Mouse (Mus musculus): ENCODE results near the gene 4930564D02Rik. TPM values are rescaled to one million over a fixed set of nuclear protein-coding genes. Genes with fewer than 3 reads are reported as not detected.
A peak's percentile ranks its signal among the peaks of the same experiment; 100 is the strongest.

The 4930564D02Rik gene
- total RNA-seq (2021): not detected
- long read RNA-seq, experiment 1: 0 reads
- long read RNA-seq, experiment 2: 0 reads

DNA sequence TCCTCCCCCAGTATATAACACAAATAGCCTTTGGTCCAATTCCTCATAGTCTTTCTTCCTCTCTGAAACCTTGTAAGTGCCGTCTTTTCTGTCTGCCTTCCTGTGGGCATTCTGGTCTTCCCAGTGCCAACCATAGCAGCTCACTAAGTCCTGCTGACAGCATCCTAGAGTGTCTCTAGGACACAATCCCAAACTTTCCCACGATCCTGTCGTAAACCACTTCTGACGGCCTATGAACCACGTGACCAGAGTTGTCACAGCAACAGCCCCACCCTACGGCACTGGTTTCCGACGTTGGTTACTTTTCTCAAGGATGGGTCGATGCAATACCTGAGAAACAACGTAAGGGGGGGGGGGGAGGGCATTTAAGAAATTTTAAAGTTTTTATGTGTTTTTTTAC, at the start of gene 4930564D02Rik:
4930564D02Rik (plus strand) TSS at position 301 of the 400 bp plus-strand sequence.
- DNase-seq: no peak

DNA sequence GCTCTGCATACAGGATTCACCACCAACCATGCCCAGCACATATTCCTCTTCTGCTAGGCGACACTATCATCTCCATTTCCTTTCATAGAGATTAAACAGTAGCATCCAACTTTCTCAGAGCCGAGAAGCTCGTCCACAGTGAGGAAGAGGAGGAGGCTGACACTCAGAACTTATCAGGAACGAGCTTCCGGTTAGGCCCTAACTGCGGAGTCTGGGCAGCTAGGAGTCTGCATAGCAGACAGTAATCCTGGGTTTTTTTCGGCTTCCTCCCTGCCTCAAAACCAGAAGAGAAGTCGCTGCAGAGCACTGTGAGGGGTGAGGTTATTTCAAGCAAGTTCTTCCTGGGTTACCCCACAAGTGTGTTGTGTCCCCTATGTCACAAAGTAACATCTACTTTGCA, 49.3 kb upstream of the 4930564D02Rik start:
- DNase-seq: peak in 1 of 2 experiments; percentile 52

DNA sequence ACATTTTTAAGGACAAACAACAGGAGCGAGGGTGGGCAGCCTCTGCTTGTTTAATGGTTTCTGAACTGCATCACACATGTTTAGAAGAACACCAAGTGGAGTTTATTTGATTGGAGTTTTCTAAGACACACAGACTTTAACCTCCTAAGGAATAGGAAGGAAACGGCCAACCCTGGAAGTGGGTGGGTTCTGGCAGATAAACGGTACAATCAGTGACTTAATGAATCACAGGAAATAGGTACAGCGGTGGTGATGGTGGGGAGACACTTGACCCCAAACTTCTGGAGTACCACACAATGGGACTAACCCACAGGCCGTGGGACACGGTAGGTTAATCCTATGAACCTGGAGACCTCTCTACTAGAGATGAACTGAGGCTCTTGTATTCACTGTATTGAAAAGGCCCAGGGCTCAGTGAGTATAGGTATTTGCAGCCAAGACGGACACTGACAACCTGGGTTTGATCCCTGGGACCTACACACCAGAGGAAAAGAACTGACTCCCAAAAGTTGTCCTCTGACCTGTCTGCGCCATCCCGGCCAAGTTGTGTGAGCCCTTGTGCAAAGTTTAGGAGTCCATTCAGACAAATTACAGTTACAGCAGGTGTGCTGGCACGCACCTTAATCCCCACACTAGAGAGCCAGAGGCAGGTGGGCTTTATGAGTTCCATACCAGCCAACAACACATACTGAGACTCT, 48.4 kb upstream of the 4930564D02Rik start:
- DNase-seq: peak in 1 of 2 experiments; percentile 79

DNA sequence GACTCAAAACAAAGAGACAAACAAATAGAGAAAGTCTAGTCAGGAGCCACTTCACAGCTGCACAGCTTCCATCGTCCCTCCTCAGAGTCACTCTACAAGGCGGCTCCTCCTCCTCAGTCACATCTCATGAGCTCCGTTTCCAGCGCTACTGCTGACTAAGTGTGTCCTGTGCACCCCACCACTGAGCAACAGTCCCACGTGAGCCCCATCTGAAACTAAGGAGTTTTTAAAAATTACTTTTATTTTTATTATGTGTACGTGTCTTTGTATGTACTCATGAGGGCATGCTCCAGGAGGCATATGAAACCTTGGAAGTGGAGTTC, 47.9 kb upstream of the 4930564D02Rik start:
- peak in 1 of 2 experiments; percentile 49 for DNase-seq

DNA sequence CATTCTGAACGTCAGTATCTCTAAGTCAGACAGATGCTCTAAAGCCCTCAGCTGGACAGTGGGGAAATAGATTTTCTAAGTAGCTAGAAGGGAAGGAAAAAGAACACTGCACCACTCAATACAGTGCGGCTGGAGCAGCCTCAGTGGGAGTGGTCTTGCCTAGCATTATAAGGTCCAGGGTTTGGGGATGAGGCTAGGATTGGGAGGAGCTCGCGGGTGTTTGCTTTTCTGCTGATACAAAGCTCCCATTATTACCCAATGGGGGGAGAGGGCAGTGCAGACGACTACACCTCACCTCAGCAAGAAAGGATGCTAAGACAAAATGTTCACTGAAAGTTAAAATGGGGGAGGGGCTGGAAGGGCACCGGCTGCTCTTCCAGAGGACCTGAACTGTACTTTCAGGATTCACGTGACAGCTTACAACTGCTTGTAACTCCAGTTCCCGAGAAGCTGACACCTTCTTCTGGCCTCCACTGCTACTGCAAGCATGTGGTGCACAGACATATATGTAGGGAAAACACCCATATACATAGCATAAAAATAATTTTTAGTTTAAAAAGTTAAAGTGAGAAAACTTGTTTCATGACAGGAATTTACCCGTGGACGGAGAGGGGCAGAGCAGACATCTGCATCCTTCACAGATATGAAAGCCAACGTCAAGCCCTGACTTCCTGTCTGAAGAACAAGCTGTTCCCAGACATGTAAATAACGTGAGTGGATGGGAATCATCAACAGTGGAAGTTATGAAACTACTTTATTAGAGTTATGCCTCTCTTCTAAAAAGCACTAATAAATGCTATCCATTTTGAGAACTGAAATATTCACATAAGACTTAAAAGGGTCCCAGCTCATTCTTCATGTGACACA, 46.6 kb upstream of the 4930564D02Rik start:
- peak; percentile 72 to 89 for DNase-seq

DNA sequence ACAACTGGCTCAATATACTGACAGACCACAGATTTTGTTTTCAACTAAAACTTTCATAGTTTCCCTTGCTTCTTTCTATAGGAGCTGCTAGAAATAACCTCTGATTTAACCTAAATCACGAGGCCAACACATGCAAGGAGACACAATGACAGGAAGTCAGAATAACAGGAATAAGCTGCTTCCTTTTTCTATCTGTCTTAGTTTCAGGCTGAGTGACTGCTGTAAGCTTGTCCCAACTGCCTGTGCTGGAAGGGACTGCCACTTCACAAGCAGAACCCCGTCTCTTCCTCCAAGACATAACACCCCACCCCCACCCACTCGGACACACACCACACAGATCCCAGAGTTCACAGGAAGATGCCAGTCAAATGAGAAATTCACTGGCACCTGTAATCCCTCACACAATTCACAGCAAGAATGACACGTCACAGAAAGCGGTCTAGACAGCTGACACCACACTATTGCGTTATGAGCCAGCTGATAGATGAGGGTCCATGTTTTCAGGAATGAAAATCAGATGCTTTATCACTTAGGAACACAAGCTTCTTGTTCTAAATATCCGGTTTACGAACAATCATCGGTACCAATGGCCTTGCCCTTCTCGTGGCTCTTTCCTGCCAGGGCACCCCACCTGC, 43.2 kb upstream of the 4930564D02Rik start:
- DNase-seq: peak in 1 of 2 experiments; percentile 52

DNA sequence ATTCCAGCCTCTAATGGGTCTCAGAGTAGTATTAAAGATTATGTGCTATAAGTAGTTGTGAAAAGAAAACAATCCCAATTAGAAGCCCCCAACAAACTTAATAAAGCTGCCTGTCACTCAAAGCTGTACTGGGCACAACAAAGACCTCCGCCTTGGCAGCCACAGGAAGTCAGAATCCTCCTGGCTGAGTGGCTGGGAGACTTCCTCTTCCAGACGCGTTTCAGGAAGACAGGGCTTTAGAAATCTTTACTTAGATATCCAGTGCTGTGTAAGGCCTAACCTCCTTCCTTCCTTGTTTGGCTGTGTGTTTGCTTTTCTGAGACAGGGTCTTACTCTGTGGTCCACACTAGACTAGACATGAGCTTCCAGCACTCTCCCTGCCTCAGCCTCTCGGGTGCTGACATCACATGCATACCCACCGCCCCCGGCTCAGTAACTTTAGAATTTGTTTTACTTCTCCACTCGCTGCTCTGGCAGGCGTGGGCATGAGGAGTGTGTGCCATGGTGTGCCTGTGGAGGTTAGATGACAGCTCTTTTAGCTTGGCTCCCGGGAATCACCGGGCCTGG, 30.3 kb upstream of the 4930564D02Rik start:
- peak in 1 of 2 experiments; percentile 70 for DNase-seq

DNA sequence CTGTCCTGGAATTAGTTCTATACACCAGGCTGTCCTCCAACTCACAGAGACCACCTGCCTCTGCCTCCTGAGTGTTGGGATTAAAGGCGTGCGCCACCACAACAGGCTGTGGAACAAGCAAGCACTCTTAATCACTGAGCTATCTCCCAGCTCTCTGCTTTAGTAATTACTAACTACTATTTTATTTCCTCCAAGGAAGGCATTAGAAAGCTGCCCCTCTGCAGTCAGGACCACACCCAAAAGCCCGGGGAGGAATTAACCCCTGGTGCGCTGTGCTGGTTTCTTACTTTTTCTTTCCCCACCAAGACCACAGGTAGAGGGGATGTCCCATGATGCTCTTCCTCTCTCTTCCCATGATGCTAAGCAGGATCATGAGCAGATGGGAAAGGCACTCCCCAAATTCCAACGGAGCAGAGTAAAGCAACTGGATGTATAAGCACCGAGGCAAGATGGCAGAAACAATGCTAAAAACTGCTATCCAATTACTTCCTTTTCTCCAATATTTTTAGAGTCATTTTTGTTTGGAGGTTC, 29.3 kb upstream of the 4930564D02Rik start:
- DNase-seq: no peak

DNA sequence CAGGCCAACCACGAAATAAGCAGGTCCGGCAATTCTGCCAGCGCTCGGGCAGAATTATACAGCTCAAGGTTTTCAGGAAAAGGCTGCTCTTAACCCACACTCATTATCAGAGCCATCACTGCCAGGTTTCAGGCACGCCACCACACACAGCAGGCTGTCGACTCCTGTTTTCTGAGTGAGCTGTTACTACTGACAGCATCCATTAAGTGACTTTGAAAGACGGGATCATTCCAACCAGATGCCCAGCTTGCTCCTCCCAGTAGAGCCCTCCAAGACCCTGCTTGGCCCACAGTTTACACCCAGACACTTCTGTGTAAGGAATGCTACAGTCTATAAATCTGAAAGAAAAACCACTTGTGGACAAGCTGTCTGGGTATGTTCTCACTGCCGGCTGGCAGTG, 26.6 kb upstream of the 4930564D02Rik start:
- no peak for DNase-seq

DNA sequence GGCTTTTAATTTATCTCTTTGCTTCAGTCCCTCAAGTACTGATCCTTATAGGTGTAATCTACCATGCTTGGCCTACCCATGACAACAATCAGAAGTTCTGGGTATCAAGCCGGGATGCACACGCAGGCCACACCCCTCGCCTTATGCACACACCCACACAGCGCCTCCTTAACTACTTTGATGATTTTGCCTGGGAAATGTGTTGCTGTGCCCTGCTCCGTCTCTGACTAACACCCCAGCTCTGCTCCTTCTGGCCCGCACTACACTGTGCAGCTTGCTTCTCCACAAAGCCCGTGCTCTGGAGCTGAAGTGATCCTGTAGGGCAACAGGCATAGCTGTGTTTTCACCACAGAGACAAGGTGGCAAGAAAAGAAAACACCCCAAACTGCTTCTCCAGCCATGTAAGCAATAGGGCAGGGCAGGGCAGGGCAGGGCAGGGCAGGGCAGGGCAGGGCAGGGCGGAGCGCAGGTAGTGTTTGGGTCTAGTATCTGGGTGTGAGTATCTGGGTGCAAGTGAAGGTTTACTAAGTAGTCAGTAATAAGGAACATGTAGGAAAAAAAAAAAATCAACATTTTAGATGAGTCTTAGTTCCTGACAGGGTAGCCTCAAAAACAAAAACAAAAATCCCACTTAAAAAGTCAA, 25.5 kb upstream of the 4930564D02Rik start:
- DNase-seq: no peak

DNA sequence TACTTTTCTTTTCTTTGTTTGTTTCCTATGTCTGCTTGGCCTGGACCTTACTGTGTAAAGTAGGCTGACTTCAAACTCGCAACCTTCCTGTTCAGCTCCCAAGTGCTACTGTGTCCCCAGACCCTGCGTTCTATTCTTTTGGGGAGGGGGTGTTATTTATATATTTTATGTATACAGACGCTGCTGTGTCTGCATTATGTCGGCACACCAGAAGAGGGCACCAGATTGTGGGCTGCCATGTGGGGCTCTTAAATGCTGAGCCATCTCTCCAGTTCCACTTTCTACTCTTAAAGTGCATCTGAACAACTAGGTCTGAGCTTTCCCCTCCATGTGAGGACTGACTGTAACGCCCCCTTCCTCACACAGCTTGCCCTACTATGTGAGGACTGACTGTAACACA, 22.9 kb upstream of the 4930564D02Rik start:
- no peak for DNase-seq

DNA sequence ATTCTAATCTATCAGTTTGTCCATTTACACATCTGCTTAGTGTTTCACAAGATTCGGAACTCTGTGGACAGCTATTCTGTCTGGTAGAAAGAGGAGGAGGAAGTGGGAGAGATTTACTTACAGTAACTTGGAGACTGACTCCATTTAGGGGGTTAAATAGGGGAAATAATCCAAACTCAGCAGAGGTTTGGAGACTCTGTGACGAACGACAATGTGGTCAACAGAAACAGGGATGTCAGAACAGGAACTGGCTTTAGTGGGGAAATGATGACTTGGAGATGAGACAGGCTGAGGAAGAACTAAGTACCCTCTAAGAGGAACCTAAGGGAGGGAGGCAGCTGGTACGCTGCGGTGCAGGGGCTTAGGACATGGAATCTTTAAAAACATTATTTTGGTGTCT, 19.8 kb upstream of the 4930564D02Rik start:
- peak in 1 of 2 experiments; percentile 69 for DNase-seq

DNA sequence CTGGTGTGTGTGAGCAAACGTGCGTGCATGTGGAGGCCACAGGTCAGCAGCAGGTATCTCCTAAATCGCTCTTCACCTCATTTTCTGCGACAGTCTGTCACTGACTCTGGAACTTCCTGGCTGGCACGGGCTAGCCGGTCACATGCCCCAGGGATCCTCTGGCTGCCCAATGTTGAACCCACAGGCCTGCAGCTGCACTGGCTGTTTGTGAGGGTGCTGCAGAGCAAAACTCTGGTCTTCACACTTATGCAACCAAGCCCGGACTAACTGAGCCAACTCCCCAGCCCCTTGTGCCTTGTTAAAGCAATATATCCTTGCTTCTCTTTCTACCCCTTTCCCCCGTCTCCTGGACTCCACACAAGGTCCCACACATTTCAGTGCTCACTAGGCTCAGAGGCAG, 19.0 kb upstream of the 4930564D02Rik start:
- DNase-seq: peak; percentile 85 to 90

DNA sequence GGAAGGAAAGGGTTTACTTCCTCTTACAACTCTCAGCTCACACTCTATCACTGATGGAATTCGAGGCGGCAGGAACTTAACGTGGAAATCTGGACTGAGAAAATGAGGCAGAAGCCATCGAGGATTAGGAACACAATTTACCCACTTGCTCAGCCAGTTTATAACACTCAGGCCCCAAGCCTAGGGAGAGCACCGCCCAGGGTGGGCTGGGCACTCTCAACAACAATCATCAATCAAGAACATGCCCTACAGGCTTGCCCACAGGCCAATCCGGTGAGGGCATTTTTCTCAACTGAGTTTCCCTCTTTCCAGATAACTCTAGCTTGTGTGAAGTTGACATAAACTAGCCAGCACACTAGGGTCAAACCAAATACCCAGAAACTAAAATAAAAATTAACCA, 16.8 kb upstream of the 4930564D02Rik start:
- DNase-seq: no peak

DNA sequence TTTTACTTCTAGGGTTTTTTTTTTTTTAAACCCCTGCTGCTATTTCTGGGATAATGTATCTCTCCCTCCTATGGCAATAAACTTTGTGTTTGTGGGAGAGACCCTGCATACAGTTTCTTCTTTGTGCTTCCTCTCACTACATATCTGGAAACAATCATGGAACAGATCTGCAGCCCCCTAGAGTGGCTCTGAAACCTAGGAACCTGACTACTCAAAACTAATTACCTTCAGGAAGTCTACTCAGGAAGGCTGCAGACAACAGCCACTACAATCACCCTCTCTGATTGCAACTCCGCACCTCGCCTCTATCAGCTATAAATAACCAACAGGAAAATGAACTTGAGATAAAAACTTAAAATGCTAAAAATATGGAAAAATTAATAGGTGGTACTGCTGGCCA, 15.5 kb upstream of the 4930564D02Rik start:
- no peak for DNase-seq

DNA sequence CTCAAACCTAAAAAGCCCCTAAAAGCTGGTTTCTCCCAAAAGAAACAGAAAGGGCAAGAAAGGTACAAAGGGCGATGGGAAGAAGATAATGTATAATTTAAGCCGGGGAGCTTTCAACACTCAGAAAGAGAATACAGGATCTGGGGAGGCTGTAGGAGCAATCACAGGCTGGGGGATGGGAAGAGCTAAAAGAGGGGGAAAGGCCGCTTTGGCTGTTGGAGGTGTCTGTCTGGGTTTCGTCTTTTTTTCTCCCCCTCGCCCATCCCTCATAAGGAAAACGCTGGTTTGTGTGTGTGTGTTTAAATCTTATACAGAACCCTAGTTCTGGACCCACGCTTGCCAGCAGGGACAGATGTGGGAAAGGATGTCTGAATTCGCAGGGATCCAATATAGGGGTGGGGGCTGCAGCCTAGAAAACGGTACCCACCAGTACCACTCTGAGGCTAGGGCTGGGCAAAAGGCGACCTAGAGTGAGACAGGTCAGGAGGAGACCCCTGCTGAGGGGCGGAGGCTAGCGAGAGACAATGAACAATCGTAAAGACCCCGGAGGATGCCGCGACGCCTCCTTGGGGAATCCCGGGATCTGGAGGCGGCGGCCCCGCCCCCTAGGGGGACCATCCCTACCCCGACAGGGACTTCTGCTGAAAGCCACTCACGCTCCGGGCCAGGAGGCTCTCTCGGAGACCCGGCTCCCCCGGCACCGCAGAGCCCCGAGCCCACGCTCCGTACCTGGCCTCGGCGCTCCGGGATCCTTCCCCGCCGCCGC, 14.3 kb upstream of the 4930564D02Rik start:
- no peak for DNase-seq

DNA sequence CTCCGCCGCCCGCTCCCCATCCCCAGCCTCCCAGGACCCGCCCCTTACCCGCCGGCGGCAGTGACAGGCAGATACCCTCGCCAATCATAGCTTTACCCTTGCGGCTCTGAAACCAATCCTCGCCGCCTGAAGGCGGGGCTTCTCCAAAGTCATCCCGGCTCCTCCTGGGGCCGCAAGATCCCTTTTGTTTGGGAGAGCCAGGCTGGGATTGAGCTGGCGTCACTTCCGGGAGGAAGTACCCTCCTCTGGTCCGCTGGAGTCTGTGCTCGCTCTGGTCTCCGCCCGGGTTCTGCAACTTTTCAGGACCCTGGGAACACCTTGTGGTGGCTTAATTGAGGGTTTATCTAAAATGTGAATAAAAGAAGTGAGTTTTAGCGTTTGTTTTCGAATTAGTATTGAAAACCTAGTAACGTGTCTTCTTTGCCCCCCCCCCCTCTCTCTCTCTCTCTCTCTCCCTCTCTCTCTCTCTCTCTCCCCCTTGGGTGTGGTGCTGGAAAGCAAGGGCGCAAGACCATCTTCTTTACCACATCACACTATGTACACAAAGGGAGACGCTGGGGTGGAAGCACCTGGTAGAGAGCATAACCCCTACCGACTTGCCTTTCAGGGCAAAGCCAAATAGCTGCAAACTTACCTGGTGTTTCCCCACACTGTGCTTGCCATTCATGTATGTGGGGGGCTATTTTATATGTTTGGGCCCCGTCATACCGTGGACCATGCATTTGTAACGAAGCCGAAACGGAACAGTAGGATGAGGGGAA, 13.5 kb upstream of the 4930564D02Rik start, which contains the start of gene Cttnbp2nl:
Cttnbp2nl (minus strand) TSS at position 210 of the 761 bp plus-strand sequence.
- peak; percentile 99 for DNase-seq

DNA sequence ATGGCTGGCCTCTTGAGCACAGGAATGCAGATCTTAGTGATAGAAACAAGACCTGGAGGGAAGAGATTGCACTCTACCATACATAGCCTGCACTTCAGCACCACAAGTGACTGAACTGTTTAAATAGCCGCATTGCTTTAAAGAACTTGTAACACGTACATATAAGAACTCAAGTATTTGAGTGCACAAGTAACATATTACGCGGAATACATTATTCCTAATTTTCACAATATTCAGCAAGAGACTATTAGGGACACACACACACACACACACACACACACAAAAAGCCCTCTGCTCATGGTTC, 13.0 kb upstream of the 4930564D02Rik start:
- DNase-seq: no peak

DNA sequence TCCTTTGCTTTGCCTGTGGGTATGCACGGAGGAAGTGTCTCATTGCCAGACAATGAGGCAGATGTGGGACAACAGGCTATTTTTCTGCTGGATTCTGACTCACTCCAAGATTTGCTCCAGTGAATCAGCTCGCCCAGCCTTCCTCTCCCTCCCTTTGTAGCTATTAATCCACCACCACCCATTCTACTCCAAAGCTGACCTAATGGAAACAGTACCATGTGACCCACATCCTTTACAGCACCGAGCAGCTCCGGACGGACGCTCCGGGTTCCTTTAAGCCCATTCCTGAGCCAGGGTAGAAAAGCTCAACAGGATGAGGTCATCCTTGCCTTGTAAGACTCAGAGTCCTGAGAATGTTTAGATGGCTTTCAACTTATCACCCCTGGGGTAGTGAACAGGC, 11.7 kb upstream of the 4930564D02Rik start:
- peak; percentile 86 to 95 for DNase-seq

DNA sequence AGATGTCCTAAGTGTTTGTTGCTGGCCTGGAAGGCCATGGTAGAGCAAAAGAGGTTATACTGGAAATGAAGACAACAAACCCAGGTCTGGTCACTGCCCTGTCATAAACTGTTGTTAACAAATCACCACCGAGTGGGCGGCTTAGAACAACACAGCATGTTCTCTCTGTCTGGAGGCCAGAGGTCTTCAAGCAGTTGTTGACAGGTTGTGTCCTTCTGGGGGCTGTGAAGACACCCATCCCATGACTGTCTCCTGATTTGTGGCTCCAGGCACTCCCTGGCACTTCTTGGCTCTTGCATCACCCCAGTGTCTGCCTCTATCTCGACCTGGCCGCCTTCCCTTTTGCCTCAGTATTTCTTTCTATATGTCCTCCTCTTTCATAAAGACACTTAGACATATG, 11.0 kb upstream of the 4930564D02Rik start:
- no peak for DNase-seq

Data from heart, adult 18-20 months (tissue).